Mouse (Mus musculus) heart, postnatal 10 days (tissue): Measurements from ENCODE around the gene Asb16. TPM values are rescaled to one million over a fixed set of nuclear protein-coding genes. Genes with fewer than 3 reads are reported as not detected.
A peak's percentile ranks its signal among the peaks of the same experiment; 100 is the strongest.

ENCODE experiments used
- DNase-seq, 2 experiments: peaks; one replicate each; pipeline ENCODE4 v3.0.0; 2021
- intact Hi-C: fragments of 180-260 bp; cut with DNase I; formaldehyde crosslinking; loops from one replicate; pipeline ENCODE4 v1.15.1; 2025
- total RNA-seq, 2 experiments: library from RNA; stranded (reverse); gene quantifications; 2 replicates each; pipeline ENCODE4 v1.2.3; 2021

Asb16 gene
- total RNA-seq, 2 experiments from 2014 or later = 0.52 to 0.69 TPM

DNA sequence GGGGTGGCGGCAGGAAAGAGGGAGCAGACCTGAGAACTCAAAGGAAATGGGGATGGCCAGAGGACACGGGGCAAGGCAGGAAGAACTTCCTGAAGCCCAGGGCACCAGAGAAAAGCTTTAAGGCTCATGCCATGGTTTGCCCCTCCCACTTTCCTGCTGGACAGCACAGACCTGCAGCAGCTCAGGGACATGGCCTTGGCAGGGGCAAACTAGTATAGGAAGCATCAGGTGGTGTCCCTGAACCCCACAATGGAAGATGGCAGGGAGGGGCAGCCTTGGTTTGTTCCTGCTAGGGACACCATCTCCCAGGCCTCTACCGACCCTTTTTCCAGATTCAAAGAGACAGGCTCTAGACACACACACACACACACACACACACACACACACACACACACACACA lies 36.8 kb downstream of the Asb16 start:
- DNase-seq = no peak
- intact Hi-C loops = no loop called here

DNA sequence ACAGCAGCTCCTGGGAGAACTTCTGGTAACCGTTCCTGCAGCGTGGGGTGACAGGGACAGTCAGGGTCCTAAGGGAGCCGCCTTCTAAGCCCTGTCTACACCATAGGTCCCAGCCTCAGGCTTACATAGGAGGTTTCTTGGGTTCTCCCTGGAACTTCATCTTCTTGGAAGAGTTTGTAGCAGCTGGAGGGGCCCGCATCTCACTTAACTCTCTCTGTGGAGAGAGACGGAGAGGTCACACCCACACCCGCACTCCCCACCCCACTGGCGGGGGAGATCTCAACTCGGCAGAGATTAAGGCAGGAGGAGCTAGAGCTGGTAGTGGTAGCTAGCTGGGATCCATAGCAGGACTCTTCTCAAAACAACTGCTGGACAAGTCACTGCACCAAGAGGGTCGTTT lies 39.6 kb downstream of the Asb16 start:
- intact Hi-C loops = loop anchor here (2.0 kb wide), 1 partner anchor 123 kb away; the partner anchor contains the start of gene Grn
- DNase-seq = no peak

DNA sequence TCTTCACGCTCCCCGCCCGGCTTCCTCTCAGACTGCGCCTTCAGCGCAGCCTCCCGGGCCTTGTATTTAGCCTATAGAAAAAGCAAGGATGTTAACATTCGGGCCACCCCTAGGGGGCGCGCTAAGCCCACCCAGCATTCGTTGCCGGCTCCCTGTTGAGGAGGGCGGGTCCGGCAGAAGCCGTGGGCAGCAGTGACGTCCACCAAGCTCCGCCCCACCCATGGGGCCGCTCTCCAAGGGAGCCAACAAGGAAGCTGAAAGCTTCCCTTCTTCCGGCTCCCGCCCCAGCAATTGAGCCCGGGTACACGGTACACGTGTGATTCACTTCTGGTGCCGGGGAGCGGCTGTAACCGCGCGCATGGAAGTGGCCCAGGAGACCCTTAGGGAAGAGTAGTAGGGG lies 40.4 kb downstream of the Asb16 start:
- DNase-seq = peak; percentile 97 to 98
- intact Hi-C loops = loop anchor here (1.0 to 2.0 kb wide), 2 partner anchors 102 to 122 kb away; partner anchors contain the start of gene Grn

DNA sequence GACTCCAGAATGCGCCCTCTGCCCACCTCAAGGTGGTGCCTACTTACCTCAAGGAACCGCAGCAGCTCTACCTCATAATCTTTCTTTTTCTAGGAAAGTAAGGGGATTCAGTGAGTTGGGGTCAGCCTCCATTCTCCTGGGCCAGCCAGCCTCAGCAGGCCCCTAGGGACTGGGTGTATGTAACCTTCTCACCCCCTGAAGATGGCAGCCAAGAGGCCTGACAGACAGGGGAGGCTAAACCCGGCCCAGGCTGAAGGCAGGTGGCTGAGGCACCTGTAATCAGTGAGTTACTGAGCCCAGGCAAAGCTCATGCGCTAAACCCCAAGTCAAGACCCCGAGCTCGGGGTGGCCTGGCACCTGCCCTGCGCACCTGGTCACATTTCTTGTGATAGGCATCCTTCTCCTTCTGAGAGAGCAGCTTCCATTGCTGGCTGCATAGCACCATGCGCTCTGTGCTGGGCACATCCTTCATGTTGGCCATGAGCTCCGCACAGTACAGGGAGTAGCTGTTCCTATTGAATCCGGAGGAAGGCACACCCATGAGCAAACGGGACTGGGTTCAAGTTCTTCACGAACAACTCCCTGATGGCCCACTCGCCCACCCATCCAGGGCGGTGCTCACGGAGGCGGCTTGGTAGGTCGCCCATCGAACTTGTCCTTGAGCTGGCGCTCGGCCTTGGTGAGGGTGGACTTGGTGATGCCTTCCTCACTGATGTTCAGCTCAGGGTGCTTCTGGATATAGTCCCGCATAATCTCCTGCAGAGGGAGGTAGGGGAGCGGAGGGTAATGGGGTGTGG lies 41.5 kb downstream of the Asb16 start:
- no peak for DNase-seq
- intact Hi-C loops = loop anchor here (1.0 to 10.0 kb wide), 3 partner anchors 101 to 245 kb away; partner anchors contain the start of genes Gpatch8 and Grn

DNA sequence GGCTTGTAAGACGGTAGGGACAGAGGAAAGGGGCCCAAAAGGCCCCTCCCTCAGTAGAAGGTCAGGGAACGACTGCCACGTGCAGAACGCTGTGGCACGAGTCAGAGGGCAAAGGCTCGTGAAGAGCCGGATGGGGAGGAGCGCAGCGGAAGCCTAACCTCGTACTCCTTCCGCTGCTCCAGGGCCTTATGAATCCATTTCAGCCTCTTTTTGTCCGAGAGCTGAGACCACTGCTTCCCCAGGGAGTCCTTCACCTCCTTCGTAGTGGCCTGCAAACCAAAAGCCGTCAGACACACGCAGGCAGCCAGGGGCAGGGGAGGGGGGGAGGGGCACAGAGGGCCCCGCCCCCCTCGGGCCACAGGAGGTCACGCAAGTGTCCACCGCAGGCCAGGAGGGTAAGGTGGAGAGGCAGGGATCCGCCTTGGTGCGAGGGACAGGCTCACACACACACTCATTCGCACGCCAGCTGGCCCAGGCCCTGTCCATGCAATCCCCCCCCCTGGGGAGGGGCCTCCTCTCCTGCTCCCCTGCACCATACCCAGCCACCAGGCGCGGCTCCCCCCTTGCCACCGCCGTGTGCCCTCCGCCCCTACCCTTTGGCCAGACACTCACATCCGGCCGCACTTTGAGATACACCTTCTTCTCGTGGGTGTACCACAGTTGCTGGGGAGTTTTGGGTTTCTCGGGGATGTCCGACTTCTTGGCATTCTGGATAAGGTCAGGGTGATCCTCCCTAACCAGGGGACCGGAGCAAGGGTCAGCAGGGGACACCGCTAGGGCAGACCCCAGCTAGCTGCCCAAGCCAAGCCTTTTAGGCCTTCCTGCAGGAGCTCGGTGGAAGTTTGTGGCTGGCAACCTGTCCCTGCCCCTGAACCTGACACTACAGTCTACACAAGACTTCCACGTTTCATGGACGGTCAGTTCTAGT lies 42.5 kb downstream of the Asb16 start:
- no peak for DNase-seq
- intact Hi-C loops = loop anchor here (10.0 kb wide), 1 partner anchor 244 kb away; the partner anchor contains the start of gene Gpatch8

DNA sequence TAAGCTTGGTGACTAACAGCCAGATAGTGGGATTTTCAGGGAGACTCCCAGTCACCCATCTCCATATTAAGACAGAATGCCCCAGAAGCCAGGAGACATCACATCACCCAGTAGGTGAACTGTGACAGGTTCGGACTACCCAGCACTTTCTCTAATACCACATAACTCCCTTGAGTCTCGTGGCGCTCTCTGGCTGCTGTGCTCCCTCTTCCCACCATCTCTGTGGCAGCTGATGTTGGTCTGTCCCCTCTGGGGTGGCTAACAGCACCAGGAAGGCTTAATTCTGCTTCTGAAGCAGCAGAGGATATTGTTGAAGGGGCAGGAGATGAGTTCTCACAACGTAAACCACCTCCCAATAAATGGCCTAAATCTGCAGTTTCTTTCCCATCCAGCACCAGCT lies 43.4 kb downstream of the Asb16 start:
- DNase-seq = no peak
- intact Hi-C loops = loop anchor here (10.0 kb wide), 1 partner anchor 243 kb away; the partner anchor contains the start of gene Gpatch8

DNA sequence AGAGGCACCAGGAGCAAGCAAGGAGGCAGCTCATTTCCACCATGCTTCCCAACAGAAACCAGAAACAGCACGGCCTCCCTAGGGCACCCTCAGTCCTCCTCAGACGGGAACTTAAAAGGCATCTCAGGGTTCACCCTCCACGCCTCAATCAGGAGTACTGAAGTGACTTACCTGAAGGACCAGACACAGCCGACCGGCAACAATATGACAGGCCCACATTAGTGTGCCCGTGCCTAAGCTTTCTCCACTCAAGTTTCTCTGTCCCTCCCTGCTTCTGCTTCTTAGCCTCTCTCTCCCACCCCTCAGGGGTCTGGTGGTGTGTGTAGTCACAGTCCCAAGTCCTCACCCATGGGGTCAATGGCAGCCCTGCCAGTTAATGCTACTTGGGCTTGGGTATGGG lies 44.0 kb downstream of the Asb16 start:
- intact Hi-C loops = loop anchor here (10.0 kb wide), 1 partner anchor 242 kb away; the partner anchor contains the start of gene Gpatch8
- DNase-seq = no peak

DNA sequence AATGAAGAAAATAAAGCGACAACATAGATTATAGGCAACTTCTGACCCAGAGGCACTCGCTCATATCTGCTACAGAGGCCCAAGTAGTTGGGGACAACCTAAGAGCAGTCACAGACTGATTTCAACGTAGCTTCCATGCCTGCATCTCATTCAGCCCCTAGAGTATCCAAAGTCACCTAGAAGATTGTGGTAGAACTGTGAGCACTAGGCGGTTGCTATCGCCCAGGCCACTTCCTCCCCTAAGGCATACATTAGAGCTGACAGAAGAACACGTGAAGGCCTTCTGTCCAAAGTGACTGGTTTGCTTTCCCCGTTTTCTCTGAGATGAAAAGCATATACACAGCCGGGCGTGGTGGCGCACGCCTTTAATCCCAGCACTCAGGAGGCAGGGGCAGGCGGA lies 45.8 kb downstream of the Asb16 start:
- no peak for DNase-seq
- intact Hi-C loops = loop anchor here (10.0 kb wide), 1 partner anchor 240 kb away; the partner anchor contains the start of gene Gpatch8

DNA sequence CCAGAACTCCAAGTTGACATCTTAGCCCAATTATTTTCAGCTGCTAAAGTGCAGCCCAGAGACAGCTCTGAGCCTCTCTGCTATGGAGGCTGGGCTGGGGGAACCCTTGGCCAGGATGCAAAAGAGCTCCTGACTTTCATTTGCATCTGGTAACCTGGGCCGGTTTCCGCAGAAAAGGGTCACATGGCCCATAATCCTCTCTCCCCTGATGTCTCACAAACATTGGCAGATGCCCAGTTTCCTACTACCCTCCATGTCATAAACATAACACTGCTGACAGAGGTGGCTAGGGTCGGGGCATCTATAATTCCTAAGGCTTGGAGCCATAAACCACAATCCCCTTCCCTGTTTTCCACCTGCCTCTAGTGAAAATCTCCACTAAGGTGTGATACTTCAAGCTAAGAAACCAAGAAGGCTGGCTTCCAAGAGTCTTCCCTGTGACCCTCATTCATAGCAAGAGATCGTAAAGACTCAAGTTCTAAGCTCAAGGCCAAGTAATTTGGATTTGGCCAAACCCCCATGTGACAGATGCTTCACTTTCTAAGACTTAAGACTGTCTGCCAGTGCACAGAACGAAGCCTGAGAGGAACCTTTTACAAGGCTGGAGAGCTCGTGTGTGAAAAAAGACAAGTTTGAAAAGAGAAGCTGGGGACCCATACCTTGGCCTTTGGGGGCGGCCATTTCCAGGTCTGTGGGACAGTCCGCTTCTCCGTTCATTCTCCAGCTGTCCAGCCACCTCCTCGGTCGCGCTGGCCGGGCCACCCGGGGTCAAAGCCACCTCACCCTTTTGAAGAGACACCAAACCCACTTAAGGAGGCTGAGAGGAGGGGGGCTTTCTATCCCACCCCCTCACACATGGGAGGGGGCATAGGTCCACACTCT lies 47.4 kb downstream of the Asb16 start:
- intact Hi-C loops = loop anchor here (1.0 to 10.0 kb wide), 2 partner anchors 91 to 239 kb away; partner anchors contain the start of genes Gpatch8 and Slc25a39
- no peak for DNase-seq

DNA sequence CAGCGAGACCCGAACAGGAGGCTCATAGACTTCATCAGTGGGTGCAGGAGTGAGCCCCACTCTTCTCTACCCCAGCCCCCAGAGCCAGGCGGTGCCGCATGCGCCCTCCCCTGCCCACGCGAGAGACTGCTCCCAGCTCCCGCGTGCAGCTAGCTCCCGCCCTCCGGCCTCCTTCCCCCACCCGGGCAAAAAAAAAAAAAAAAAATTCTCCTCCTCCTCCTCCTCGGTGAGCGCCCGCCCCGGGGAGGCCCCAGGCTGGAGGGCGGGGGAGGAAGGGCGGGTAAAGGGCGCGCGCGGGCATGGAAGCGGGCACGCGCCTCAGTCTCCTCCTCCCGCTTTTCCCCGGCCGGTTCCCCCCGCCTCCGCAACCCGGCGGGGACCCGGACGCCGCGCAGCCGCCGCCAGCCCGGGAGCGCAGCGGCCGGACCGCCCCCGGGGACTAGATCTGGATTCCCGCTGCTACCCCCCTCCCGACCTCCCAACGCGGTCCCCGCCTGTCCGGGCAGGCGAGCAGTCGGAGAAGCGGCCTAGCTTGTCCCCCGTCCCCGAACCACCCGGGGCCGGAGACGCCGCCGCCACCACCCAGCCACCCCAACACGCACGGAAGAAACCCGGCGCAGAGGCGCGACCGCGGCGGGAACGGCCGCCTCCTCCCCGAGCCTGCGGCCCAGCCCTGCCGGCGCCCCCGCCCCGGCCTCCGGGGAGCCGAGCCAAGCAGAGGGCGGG lies 48.2 kb downstream of the Asb16 start:
- peak; percentile 92 to 94 for DNase-seq
- intact Hi-C loops = loop anchor here (1.0 to 10.0 kb wide), 2 partner anchors 91 to 238 kb away; partner anchors contain the start of genes Gpatch8 and Slc25a39

DNA sequence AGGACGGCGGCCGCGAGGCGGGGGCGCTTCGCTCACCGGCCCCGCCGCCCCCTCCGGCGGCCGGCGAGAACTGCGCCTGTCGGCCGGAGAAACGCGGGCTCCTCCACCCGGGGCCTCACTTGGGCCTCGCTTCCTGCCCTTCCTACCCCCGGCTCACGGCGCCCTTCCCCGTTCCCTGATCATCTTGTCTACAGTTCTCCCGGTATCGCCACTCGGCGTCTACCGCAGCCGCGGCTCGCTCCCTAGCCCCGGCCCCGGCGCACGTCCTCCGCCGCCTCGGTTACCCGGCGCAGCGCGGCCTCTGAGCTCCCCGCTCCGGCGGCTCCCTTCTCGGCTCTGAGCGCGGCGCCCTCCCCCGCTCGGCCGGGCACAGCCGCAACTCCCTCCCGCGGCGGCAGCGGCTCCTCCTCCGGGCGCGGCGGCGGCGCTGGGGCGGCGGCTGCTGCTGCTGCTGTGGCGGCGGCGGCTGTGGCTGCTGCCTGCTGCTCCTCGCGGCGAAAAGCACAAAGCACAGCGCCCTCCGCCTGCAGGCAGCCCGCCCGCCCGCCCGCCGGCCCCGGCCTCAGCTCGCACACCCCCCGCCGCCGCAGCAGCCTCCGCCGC lies 48.9 kb downstream of the Asb16 start:
- intact Hi-C loops = loop anchor here (10.0 kb wide), 1 partner anchor 237 kb away; the partner anchor contains the start of gene Gpatch8
- DNase-seq = peak in 1 of 2 experiments; percentile 79

DNA sequence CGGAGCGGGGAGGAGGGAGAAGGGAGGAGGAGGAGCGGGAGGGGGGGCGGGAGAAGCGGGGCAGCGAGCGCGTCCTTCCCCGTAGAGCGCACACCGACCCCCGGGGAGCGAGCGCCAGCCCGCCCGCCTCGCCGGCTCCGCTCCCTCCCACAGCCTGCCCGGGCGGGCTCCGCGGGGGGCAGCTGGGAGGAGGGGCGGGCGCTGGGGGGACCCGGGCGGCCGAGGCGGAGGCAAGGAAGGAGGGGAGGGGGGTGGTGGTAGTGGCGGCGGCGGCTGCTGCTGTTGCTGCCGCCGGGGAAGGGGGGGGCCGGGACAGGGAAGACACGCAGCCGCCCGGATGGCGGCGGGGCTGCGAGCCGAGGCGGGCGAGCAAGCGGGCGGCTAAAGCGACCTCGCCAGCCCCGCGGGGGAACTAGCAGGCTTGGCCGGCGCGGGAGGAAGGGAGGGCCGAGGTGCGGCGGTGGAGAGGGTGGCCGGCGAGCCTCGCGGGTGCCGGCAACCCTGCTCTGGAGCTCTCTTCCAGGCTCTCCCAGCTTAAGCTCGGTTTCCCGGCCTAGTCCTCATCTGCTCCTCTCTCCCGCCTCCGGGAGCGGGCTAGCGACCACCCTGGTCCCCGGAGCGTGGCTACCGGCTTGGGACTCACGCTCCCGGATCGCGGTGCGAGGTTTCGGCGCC lies 49.5 kb downstream of the Asb16 start:
- DNase-seq = peak; percentile 83 to 87
- intact Hi-C loops = loop anchor here (10.0 kb wide), 1 partner anchor 237 kb away; the partner anchor contains the start of gene Gpatch8

DNA sequence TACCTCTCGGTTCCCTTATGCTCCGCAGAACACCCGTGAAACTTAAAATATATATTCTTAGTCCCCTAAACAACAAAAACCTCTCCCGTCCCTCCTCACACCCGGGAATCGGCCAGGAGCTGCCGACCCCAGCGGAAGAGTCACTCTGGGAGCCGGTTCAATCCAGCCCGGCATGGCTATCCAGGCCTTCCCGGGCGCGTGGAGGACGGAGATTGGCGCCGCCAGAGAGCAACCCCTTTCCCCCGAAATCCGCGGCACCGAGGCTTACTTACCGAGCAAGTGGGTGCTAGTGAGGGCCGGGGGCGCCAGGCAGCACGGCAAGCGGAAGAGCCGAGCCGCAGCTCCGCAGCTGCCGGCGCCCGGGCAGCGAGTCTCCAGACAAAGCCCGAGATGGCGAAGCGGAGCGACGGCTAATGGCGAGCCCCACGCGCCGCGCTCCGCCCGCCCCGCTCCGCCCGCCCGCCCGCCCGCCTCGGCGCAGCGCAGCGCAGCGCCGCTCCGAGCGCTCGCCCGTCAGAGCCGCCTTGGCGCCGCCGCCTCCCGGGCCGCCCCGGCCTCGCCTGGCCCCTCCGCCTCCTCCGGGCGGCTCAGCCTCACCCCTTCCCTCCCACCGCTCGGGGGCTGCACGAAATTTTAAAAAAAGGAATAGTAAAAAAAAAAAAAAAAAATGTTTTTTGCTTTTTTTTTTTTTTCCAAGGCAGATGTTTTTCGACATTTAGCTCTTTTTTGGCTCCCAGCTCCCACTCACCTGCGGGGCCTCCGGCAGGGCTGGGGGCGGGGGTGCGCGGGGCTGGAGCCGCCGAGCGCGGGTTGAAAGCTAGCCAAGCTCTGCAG lies 50.2 kb downstream of the Asb16 start:
- peak; percentile 73 to 77 for DNase-seq
- intact Hi-C loops = loop anchor here (10.0 kb wide), 1 partner anchor 236 kb away; the partner anchor contains the start of gene Gpatch8

DNA sequence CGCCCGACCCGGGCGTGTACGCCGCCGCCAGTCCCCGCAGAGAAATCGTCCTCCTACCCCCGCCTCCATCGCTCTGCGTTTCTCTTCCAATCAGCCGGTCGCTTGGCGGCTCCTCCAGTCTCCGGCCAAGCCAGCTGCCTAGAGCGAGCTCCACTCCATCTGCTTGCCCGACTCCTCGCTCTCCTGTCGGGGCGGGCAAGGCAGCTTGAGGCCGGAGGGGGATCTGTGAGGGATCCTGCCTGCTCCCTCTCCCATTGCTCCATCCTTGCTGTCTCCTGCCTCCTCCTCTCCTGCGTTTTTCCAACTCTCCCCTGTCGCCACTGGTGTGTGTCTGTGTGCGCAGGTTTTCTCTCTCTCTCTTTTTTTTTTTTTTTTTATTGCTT lies 50.9 kb downstream of the Asb16 start, which contains the start of gene Ubtf:
Ubtf (minus strand) TSS at position 333 of the 383 bp plus-strand sequence.
- DNase-seq = peak; percentile 89 to 90
- intact Hi-C loops = loop anchor here (10.0 kb wide), 1 partner anchor 235 kb away; the partner anchor contains the start of gene Gpatch8

DNA sequence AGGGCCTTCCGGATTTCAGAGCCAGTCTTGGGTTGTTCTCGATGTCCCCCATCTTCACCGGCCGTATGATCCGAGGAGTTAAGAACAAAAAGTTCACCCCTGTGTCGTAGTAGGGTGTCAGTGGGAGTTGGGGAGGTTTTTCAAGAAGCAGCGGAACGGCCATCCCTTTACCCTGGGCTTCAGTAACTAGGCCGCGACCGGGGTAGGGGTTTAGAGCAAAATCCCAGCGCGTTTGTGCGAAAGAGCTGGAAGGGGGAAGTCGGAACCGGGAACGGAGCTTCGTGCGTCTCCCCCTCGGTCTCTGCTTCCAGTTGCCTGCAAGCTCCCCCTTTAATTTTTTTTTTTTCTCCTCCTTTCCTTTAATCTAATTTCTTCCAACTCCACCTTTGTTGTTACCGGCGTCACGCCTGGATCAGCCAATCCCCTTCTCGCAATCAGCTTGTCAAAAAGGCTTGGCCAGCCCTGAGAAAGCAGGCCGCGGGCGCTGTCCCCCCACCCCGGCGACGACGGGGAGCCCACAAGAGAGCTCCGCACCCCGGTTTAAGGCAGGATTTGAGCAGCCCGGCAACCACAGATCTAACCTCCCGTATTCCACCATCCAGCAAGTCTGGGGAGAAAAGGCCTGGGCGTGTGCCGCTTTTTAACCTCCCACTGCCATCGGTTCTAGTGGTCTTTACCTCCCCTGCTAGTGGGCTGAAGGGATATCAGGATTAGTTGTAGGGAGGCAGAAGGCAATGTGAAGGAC lies 51.6 kb downstream of the Asb16 start:
- intact Hi-C loops = loop anchor here (10.0 kb wide), 1 partner anchor 235 kb away; the partner anchor contains the start of gene Gpatch8
- peak; percentile 89 to 92 for DNase-seq

DNA sequence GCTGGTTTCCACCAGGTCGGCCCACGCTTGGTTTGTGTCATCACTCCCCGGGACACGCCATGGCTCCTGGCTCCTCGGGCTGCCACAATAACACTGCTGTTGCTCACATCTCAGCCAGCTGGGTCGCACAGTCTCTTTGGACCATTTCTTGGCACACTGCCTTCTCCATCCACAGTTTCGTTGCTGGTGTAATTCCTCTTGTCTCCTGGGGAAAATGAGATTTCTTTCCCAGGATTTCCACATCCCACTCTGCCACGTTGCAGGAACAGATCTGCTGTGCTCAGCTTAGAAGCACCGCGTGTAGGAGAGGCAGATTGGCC lies 52.1 kb downstream of the Asb16 start:
- intact Hi-C loops = no loop called here

More for the DNA sequence above, 52.1 kb downstream of the Asb16 start:
- peak; percentile 88 to 92 for DNase-seq
